Mouse (Mus musculus) limb, embryonic 12.5 days (tissue): ENCODE data around the gene Scrn1. TPM values are rescaled to one million over a fixed set of nuclear protein-coding genes. Genes with fewer than 3 reads are reported as not detected.

Experiments used
- ATAC-seq: fragments of 200-750 bp; cut with Nextera tagmentation; 2 replicates; pipeline ENCODE4 v1.8.0; 2017; ENCODE audit warnings: low read depth, moderate TSS enrichment; ENCODE audit not compliant: insufficient number of reproducible peaks, insufficient read depth, low FRiP score, low TSS enrichment
- H3K27ac ChIP-seq: fragments of 300-500 bp; sonication (generic); 2 replicates; pipeline ENCODE4 v1.5.1; 2016; ENCODE audit warnings: mild to moderate bottlenecking, moderate library complexity
- H3K27me3 ChIP-seq: fragments of 300-500 bp; sonication (generic); 2 replicates; pipeline ENCODE4 v1.6.1; 2016; ENCODE audit warnings: mild to moderate bottlenecking, moderate library complexity
- H3K36me3 ChIP-seq: fragments of 300-500 bp; sonication (generic); 2 replicates; pipeline ENCODE4 v1.6.1; 2016; ENCODE audit warnings: mild to moderate bottlenecking, moderate library complexity
- H3K4me1 ChIP-seq: fragments of 300-500 bp; sonication (generic); replicated peaks from 2 replicates; pipeline ENCODE4 v1.6.1; 2016
- H3K4me2 ChIP-seq: fragments of 300-500 bp; sonication (generic); 2 replicates; pipeline ENCODE4 v1.6.1; 2016; ENCODE audit warnings: mild to moderate bottlenecking, moderate library complexity
- H3K4me3 ChIP-seq: fragments of 300-500 bp; sonication (generic); replicated peaks from 2 replicates; pipeline ENCODE4 v1.5.1; 2016; ENCODE audit warnings: mild to moderate bottlenecking
- H3K9ac ChIP-seq: fragments of 300-500 bp; sonication (generic); replicated peaks from 2 replicates; pipeline ENCODE4 v1.6.1; 2016; ENCODE audit warnings: mild to moderate bottlenecking, moderate library complexity
- H3K9me3 ChIP-seq: fragments of 300-500 bp; sonication (generic); 2 replicates; pipeline ENCODE4 v1.6.1; 2016; ENCODE audit warnings: mild to moderate bottlenecking, moderate library complexity
- WGBS: fragments of 180-500 bp; shearing (Covaris S2); methylation state at CpG from one replicate; pipeline ENCODE4 v1.1.7; 2016; 5-methylcytosine and 5-hydroxymethylcytosine counted together
- polyA plus RNA-seq: library from polyadenylated mRNA; unstranded; fragments of >200 nt; fragmentation: Nextera tagmentation; extraction: Ambion mirVana; gene quantifications from 2 replicates; pipeline ENCODE4 v1.2.1, GENCODE M21; 2016

The Scrn1 gene
- polyA plus RNA-seq, 1 experiment from 2014 or later: 15.0 TPM

GRCm38 (mm10) chr6:54530182-54530581 is 36.1 kb downstream of the Scrn1 start:
- Histone ChIP-seq H3K4me3 (no peak overlapping the region), H3K27me3 (no peaks in the 10 kb centered on the region; the same call in 1 of the 2 replicates), H3K27ac (no peak overlapping the region), H3K9ac (no peak overlapping the region), H3K9me3 (no peaks in the 10 kb centered on the region), H3K36me3 (no peaks in the 10 kb centered on the region), H3K4me1 (peaks cover 8% of the 10 kb centered on the region), H3K4me2 (no peak overlapping the region)
- ATAC-seq: no peak
- WGBS: 75% methylated on average over 2 of the region's 2 CpGs

GRCm38 (mm10) chr6:54528666-54529065 is 37.6 kb downstream of the Scrn1 start:
- Histone ChIP-seq H3K27ac (no peak overlapping the region), H3K27me3 (no peaks in the 10 kb centered on the region; the same call in 1 of the 2 replicates), H3K9ac (no peak overlapping the region), H3K9me3 (no peaks in the 10 kb centered on the region), H3K4me2 (no peak overlapping the region), H3K4me3 (no peak overlapping the region), H3K4me1 (peaks cover 8% of the 10 kb centered on the region), H3K36me3 (no peaks in the 10 kb centered on the region)
- WGBS: 91% methylated on average over 8 of the region's 8 CpGs
- no peak for ATAC-seq

GRCm38 (mm10) chr6:54518758-54519157 is 47.5 kb downstream of the Scrn1 start:
- Histone ChIP-seq H3K9ac (no peak overlapping the region), H3K36me3 (no peaks in the 10 kb centered on the region), H3K4me2 (no peak overlapping the region), H3K27me3 (peaks cover 9% of the 10 kb centered on the region; the same call in 1 of the 2 replicates), H3K27ac (no peak overlapping the region), H3K4me3 (no peak overlapping the region), H3K4me1 (no peaks in the 10 kb centered on the region), H3K9me3 (no peaks in the 10 kb centered on the region)
- 58% methylated on average over 5 of the region's 5 CpGs for WGBS
- ATAC-seq: no peak

- 86% methylated on average over 2 of the region's 2 CpGs for WGBS
- Histone ChIP-seq H3K27me3 (peaks cover 9% of the 10 kb centered on the region; the same call in 1 of the 2 replicates), H3K9ac (no peak overlapping the region), H3K36me3 (no peaks in the 10 kb centered on the region), H3K27ac (no peak overlapping the region), H3K4me2 (no peak overlapping the region), H3K4me1 (no peaks in the 10 kb centered on the region), H3K9me3 (no peaks in the 10 kb centered on the region), H3K4me3 (no peak overlapping the region)
- peak; percentile 20; the same call in 1 of the 2 replicates for ATAC-seq
Measured at GRCm38 (mm10) chr6:54516512-54517134, 49.7 kb downstream of the Scrn1 start.

GRCm38 (mm10) chr6:54512256-54512655 is 54.0 kb downstream of the Scrn1 start:
- ATAC-seq: no peak

GRCm38 (mm10) chr6:54509264-54509663 is 57.0 kb downstream of the Scrn1 start:
- ATAC-seq: no peak
- Histone ChIP-seq H3K9me3 (no peaks in the 10 kb centered on the region), H3K4me1 (peaks cover 22% of the 10 kb centered on the region), H3K4me3 (no peak overlapping the region), H3K36me3 (no peaks in the 10 kb centered on the region), H3K9ac (no peak overlapping the region), H3K27ac (peak overlapping the region; percentile 76; the same call in 1 of the 2 replicates), H3K27me3 (peaks cover 1% of the 10 kb centered on the region; the same call in 1 of the 2 replicates), H3K4me2 (no peak overlapping the region)
- WGBS: 90% methylated on average over 13 of the region's 13 CpGs

More at GRCm38 (mm10) chr6:54512256-54512655, 54.0 kb downstream of the Scrn1 start:
- Histone ChIP-seq H3K4me1 (peaks cover 22% of the 10 kb centered on the region), H3K9me3 (no peaks in the 10 kb centered on the region), H3K36me3 (no peaks in the 10 kb centered on the region), H3K9ac (no peak overlapping the region), H3K4me3 (no peak overlapping the region), H3K4me2 (no peak overlapping the region), H3K27me3 (peaks cover 4% of the 10 kb centered on the region; the same call in 1 of the 2 replicates), H3K27ac (no peak overlapping the region)
- 81% methylated on average over 2 of the region's 2 CpGs for WGBS

- Histone ChIP-seq H3K27me3 (no peaks in the 10 kb centered on the region), H3K36me3 (no peaks in the 10 kb centered on the region), H3K9me3 (no peaks in the 10 kb centered on the region), H3K9ac (0 out of 2 replicates have a peak overlapping the region, but pooled peaks have one; percentile 2), H3K4me2 (no peak overlapping the region), H3K4me1 (peaks cover 22% of the 10 kb centered on the region), H3K4me3 (no peak overlapping the region), H3K27ac (peak overlapping the region; percentile 76)
- 61% methylated on average over 6 of the region's 6 CpGs for WGBS
- ATAC-seq: peak; percentile 7; the same call in 1 of the 2 replicates
Measured at GRCm38 (mm10) chr6:54508256-54508793, 58.0 kb downstream of the Scrn1 start.

GRCm38 (mm10) chr6:54507808-54508207 is 58.5 kb downstream of the Scrn1 start:
- H3K27me3 ChIP-seq: no peaks in the 10 kb centered on the region
- 0 out of 2 replicates have a peak overlapping the region, but pooled peaks have one; percentile 2 for H3K9ac ChIP-seq
- no peaks in the 10 kb centered on the region for H3K36me3 ChIP-seq
- 69% methylated on average over 5 of the region's 5 CpGs for WGBS
- no peak overlapping the region for H3K4me3 ChIP-seq
- H3K4me2 ChIP-seq: no peak overlapping the region
- H3K27ac ChIP-seq: peak overlapping the region; percentile 76
- no peaks in the 10 kb centered on the region for H3K9me3 ChIP-seq
- ATAC-seq: no peak
- H3K4me1 ChIP-seq: peaks cover 26% of the 10 kb centered on the region

- Histone ChIP-seq H3K4me3 (no peak overlapping the region), H3K36me3 (no peaks in the 10 kb centered on the region), H3K27ac (no peak overlapping the region), H3K9me3 (no peaks in the 10 kb centered on the region), H3K4me2 (no peak overlapping the region), H3K9ac (no peak overlapping the region), H3K27me3 (no peaks in the 10 kb centered on the region), H3K4me1 (peaks cover 29% of the 10 kb centered on the region)
- ATAC-seq: no peak
- WGBS: 43% methylated on average over 8 of the region's 8 CpGs
Measured at GRCm38 (mm10) chr6:54507002-54507401, 59.3 kb downstream of the Scrn1 start.

GRCm38 (mm10) chr6:54506318-54506717 is 60.0 kb downstream of the Scrn1 start:
- Histone ChIP-seq H3K36me3 (no peaks in the 10 kb centered on the region), H3K4me1 (peaks cover 31% of the 10 kb centered on the region), H3K9ac (no peak overlapping the region), H3K27me3 (no peaks in the 10 kb centered on the region), H3K4me2 (no peak overlapping the region), H3K27ac (no peak overlapping the region), H3K4me3 (no peak overlapping the region), H3K9me3 (no peaks in the 10 kb centered on the region)
- ATAC-seq: no peak
- WGBS: 87% methylated on average over 11 of the region's 11 CpGs

GRCm38 (mm10) chr6:54502661-54503115 is 63.6 kb downstream of the Scrn1 start:
- WGBS: 53% methylated on average over 6 of the region's 6 CpGs

More at GRCm38 (mm10) chr6:54502661-54503115, 63.6 kb downstream of the Scrn1 start:
- no peak overlapping the region for H3K27ac ChIP-seq
- no peak overlapping the region for H3K9ac ChIP-seq
- H3K4me2 ChIP-seq: no peak overlapping the region
- H3K9me3 ChIP-seq: no peaks in the 10 kb centered on the region
- no peak overlapping the region for H3K4me3 ChIP-seq
- H3K4me1 ChIP-seq: peaks cover 14% of the 10 kb centered on the region
- H3K36me3 ChIP-seq: no peaks in the 10 kb centered on the region
- ATAC-seq: no peak
- H3K27me3 ChIP-seq: no peaks in the 10 kb centered on the region
